Mouse (Mus musculus) G1E (cell line): ENCODE data around the gene Ahcyl2. TPM values are rescaled to one million over a fixed set of nuclear protein-coding genes. Genes with fewer than 3 reads are reported as not detected.

Source experiments
- ATAC-seq: 2 replicates; pipeline ENCODE4 v1.8.0; 2016; ENCODE audit warnings: mild to moderate bottlenecking; ENCODE audit not compliant: insufficient number of reproducible peaks, poor library complexity, low FRiP score, severe bottlenecking; ENCODE audit errors: extremely low read depth
- DNase-seq: peaks from one replicate; pipeline ENCODE4 v3.0.0; 2012; ENCODE audit warnings: low spot score
- H3K27me3 ChIP-seq: 2 replicates; pipeline ENCODE4 v1.6.1; 2012; ENCODE audit warnings: mild to moderate bottlenecking, low read length, inconsistent platforms; ENCODE audit not compliant: insufficient read depth
- H3K36me3 ChIP-seq: replicated peaks from 2 replicates; pipeline ENCODE3; 2012; ENCODE audit warnings: mild to moderate bottlenecking, inconsistent platforms
- H3K4me1 ChIP-seq: 2 replicates; pipeline ENCODE4 v1.6.1; 2012; ENCODE audit warnings: low read depth, low read length, inconsistent platforms, mixed read lengths; ENCODE audit not compliant: insufficient read depth
- H3K4me3 ChIP-seq: 2 replicates; pipeline ENCODE4 v1.5.1; 2012; ENCODE audit warnings: low read depth, mild to moderate bottlenecking, inconsistent platforms, low read length, moderate library complexity, mixed read lengths
- H3K9me3 ChIP-seq: replicated peaks from 2 replicates; pipeline ENCODE4 v1.6.1; 2012; ENCODE audit warnings: inconsistent platforms
- CTCF ChIP-seq: IDR thresholded peaks from 2 replicates; pipeline ENCODE4 v1.5.1; 2012; ENCODE audit warnings: low read depth, low read length, inconsistent platforms, mixed read lengths
- GATA1 ChIP-seq: IDR thresholded peaks from 2 replicates; pipeline ENCODE4 v1.6.1; 2012; ENCODE audit warnings: borderline replicate concordance, low read length, inconsistent platforms, mixed read lengths
- GATA2 ChIP-seq: IDR thresholded peaks from 2 replicates; pipeline ENCODE4 v1.6.1; 2012; ENCODE audit warnings: low read depth, low read length, inconsistent platforms, borderline replicate concordance
- POLR2AphosphoS5 ChIP-seq: IDR thresholded peaks from 2 replicates; pipeline ENCODE4 v1.6.1; 2012; ENCODE audit warnings: low read depth, low read length, inconsistent platforms; ENCODE audit not compliant: insufficient replicate concordance
- TAL1 ChIP-seq: conservative IDR thresholded peaks from 2 replicates; pipeline ENCODE4 v1.6.1; 2012; ENCODE audit warnings: low read depth, low read length, inconsistent platforms, mixed read lengths
- polyA plus RNA-seq: library from polyadenylated mRNA; stranded (reverse); fragments of >175 nt; gene quantifications from 2 replicates; pipeline ENCODE4 v1.2.3, GENCODE M21; 2012
- total RNA-seq, 2 experiments: library from RNA; stranded (forward) in 1 of 2; stranded (reverse) in 1 of 2; fragments of 200-1000 nt in 1 of 2; fragments of >200 nt in 1 of 2; fragmentation: Nextera tagmentation in 1 of 2; gene quantifications; 2 replicates each; pipeline ENCODE4 v1.2.3; 2014 to 2017

The Ahcyl2 gene
- total and polyA plus RNA-seq, 3 experiments, result 21.7 to 81.5 (median 45.0) TPM

DNA sequence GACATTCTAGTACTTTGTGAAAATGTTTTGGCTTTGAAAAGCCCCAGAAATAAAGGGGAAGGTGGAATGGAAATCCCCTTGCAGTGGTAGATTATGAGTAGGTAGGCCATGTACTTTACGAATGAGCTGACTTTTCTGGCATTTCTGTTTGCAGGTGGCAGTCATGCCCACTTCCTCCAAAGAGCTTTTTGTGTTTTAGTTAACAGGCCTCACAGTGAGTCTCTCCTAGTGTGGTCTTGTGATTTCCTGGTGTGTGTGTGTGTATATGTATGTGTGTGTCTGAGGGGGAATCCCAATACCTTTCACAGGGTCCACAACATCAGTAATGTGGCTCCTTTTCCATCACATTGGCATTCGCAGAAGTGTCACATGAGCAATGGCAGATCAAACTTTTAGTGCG is 70.7 kb downstream of the Ahcyl2 start:
- no peaks in the 10 kb centered on the region for H3K9me3 ChIP-seq
- peaks cover 27% of the 10 kb centered on the region for H3K36me3 ChIP-seq
- no peaks in the 10 kb centered on the region for H3K4me1 ChIP-seq
- H3K27me3 ChIP-seq, result no peaks in the 10 kb centered on the region
- DNase-seq, result no peak
- no peak overlapping the region for H3K4me3 ChIP-seq
- TF ChIP-seq TAL1, result no peak
- TF ChIP-seq GATA1, result no peak
- no peak for TF ChIP-seq CTCF
- no peak for TF ChIP-seq GATA2
- no peak for ATAC-seq

DNA sequence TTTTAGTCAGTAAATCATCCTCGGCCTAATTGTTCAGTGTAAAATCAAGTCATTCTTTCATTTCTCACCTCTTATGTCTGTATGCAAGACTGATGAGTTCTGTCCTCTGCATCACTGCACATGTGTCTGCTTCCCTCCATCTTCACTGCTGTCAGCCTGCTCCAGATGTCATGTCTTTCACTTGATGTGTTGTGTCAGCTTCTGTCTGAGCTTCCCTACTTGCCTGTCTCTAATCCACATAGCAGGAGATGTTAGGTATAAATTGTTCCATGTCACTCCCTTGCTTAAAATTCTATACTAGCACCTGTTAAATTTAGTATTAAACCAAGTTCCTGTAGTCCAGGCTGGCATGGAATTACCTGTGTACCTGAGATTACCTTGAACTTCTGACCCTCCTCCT is 72.2 kb downstream of the Ahcyl2 start:
- Histone ChIP-seq H3K27me3 (no peaks in the 10 kb centered on the region), H3K36me3 (peaks cover 26% of the 10 kb centered on the region), H3K9me3 (no peaks in the 10 kb centered on the region), H3K4me1 (no peaks in the 10 kb centered on the region), H3K4me3 (no peak overlapping the region)
- DNase-seq (no peak), ATAC-seq (no peak)
- TF ChIP-seq GATA1, result no peak

DNA sequence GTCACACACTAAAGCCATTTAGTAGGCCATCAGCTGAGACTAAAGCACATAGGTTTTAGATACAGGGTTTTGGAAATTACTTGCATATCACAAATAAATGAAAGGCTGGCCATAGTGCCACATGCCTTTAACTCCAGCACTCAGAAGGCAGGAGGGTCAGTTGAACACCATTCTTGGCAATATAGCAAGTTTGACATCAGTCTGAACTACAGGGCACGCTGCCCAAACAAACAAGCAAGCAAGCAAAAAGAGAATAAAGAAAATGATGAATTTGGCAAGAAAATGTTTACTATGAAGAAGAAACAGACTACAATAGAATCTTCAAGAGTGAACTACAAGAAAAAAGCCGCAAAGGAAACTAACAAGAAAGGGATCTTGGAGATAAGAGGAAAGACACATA is 73.7 kb downstream of the Ahcyl2 start:
- Histone ChIP-seq H3K4me1 (no peaks in the 10 kb centered on the region), H3K9me3 (no peaks in the 10 kb centered on the region), H3K36me3 (peaks cover 22% of the 10 kb centered on the region), H3K4me3 (no peak overlapping the region), H3K27me3 (no peaks in the 10 kb centered on the region)
- no peak for ATAC-seq
- TF ChIP-seq CTCF, result no peak
- TF ChIP-seq POLR2AphosphoS5, result no peak
- no peak for TF ChIP-seq TAL1
- no peak for TF ChIP-seq GATA2
- TF ChIP-seq GATA1, result no peak
- DNase-seq, result no peak

- no peaks in the 10 kb centered on the region for H3K9me3 ChIP-seq
- peaks cover 11% of the 10 kb centered on the region for H3K36me3 ChIP-seq
- TF ChIP-seq TAL1, result no peak
- no peak for TF ChIP-seq POLR2AphosphoS5
- TF ChIP-seq GATA1, result no peak
- TF ChIP-seq GATA2, result no peak
- no peak for TF ChIP-seq CTCF
- H3K4me3 ChIP-seq, result no peak overlapping the region
- H3K4me1 ChIP-seq, result peaks cover 10% of the 10 kb centered on the region
- DNase-seq (no peak), ATAC-seq (no peak)
- H3K27me3 ChIP-seq, result no peaks in the 10 kb centered on the region
Measured at GRCm38 (mm10) chr6:29847643-29848166, 79.9 kb downstream of the Ahcyl2 start.

GRCm38 (mm10) chr6:29848808-29849207 is 81.0 kb downstream of the Ahcyl2 start:
- ATAC-seq, result no peak

DNA sequence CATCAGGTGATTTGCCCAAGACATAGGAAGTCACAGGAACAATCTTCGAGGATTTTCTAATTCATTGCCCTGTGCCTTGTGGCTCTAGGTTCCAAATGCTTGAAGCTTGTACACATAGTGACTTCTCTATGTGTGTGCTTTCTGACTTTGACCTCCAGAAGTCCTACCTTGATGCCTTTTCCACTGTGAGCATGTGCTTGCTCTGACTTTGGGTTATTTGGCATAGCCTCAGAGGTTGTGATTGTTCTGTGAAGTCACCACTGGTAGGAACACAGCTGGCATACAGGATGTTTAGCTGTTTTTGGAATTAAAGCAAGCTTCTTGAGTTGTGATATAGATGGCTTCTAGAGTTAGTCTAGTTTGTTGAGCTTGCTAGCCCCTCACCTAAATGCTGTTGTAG is 82.3 kb downstream of the Ahcyl2 start:
- Histone ChIP-seq H3K27me3 (no peaks in the 10 kb centered on the region), H3K36me3 (peaks cover 8% of the 10 kb centered on the region), H3K9me3 (no peaks in the 10 kb centered on the region), H3K4me3 (no peak overlapping the region), H3K4me1 (peaks cover 24% of the 10 kb centered on the region)
- DNase-seq (no peak), ATAC-seq (no peak)
- TF ChIP-seq GATA1, result no peak
- TF ChIP-seq POLR2AphosphoS5, result no peak
- no peak for TF ChIP-seq TAL1
- no peak for TF ChIP-seq GATA2
- no peak for TF ChIP-seq CTCF

More at GRCm38 (mm10) chr6:29848808-29849207, 81.0 kb downstream of the Ahcyl2 start:
- DNase-seq, result no peak
- Histone ChIP-seq H3K36me3 (peaks cover 11% of the 10 kb centered on the region), H3K4me1 (peaks cover 19% of the 10 kb centered on the region), H3K9me3 (no peaks in the 10 kb centered on the region), H3K4me3 (no peak overlapping the region), H3K27me3 (no peaks in the 10 kb centered on the region)
- TF ChIP-seq TAL1 (no peak), POLR2AphosphoS5 (no peak), GATA1 (no peak), GATA2 (no peak), CTCF (no peak)

DNA sequence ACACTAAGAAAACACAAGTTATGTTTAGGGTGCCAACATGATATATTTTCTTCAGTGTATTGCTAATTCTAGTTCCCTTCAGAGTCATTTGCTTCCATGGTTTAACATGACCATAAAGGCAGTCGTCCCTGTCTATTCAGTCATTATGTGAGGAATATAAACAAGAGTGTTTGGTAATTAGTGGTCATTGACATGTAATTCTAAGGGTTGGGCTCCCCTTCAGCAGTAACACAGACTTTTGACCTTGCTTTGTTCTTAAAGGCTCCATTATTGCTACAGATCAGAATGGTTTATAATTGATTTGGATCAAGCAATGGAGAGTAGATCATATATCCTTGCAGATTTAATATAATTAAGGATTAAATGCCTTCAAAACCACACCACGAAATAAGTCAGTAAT is 82.9 kb downstream of the Ahcyl2 start:
- DNase-seq (no peak), ATAC-seq (no peak)
- Histone ChIP-seq H3K36me3 (peaks cover 8% of the 10 kb centered on the region), H3K27me3 (no peaks in the 10 kb centered on the region), H3K4me1 (peaks cover 28% of the 10 kb centered on the region), H3K4me3 (no peak overlapping the region), H3K9me3 (no peaks in the 10 kb centered on the region)
- TF ChIP-seq CTCF (no peak), POLR2AphosphoS5 (no peak), TAL1 (no peak), GATA1 (no peak), GATA2 (no peak)
